Mouse (Mus musculus) small intestine, adult 2 months (tissue): ENCODE data around the gene Mcur1.

Experiments used
- CTCF ChIP-seq: fragments of 200-500 bp; IDR thresholded peaks from 2 replicates; pipeline ENCODE4 v1.5.1; 2012; ENCODE audit warnings: low read depth, mild to moderate bottlenecking, control low read depth, inconsistent platforms, low read length, moderate library complexity, mixed read lengths; ENCODE audit not compliant: insufficient replicate concordance, insufficient read length; ENCODE audit errors: extremely low read depth
- POLR2A ChIP-seq: fragments of 200-500 bp; IDR thresholded peaks from 2 replicates; pipeline ENCODE4 v1.6.1; 2012; ENCODE audit warnings: low read depth, mild to moderate bottlenecking, control low read depth, inconsistent platforms, low read length, moderate library complexity

GRCm38 (mm10) chr13:43582961-43583360, 23.0 kb upstream of the Mcur1 start:
- TF ChIP-seq CTCF, result no peak
- no peak for TF ChIP-seq POLR2A
